Mouse (Mus musculus) thymus, postnatal 36 days (tissue): Measurements from ENCODE around the gene Eif2s2.
A peak's percentile ranks its signal among the peaks of the same experiment; 100 is the strongest.
"Not testable (repeated sequence)": the region's sequence is repeated elsewhere in the genome, so short reads cannot be mapped to it uniquely, and the experiment has no call there.

ENCODE experiments used
- DNase-seq, 2 experiments: peaks; one replicate each; pipeline ENCODE4 v3.0.0; 2022; ENCODE audit warnings: mixed read lengths in 2 of 2

The Eif2s2 gene

DNA sequence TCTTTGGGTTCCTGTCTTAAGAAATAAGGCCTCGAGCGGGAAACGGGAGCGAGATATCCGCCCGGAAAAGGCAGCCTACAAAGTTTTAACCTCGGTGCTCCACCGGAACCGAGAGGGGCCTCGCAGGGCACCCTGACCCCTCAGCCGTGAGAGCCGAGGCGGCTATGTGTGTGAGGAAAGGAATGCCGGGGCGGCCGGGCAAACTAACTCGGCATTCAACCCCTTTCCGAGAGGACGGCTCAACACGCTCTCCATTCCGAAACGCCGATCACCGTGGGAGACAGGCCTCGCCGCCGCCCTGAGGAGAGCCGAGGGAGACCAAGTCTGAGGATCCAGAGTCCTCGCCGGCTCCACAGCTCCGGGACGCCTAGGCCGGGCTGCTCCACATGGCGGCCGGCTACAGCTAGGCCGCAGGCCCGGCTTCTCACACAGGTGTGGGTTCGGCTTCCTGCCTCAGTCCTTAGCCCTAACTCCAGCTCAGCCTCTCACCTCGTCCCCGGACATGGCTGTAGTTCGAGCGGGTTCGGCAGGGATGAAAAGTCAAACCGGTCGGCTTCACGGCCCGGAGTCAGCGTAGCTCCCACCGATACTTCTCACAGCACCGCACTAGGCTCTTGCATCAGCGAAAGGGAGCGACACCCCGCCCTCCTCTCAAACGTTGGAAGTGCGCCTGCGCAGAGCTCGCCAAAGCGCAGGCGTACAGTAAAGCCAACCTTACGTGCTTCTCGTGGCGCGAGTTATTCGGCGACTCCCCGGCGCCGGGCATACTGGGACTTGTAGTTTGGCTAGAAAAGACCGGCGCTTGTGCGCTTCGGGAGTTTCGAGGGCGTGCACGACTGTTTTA lies at the start of gene Eif2s2:
Eif2s2 (minus strand) TSS at position 735 of the 844 bp plus-strand sequence.
- peak; percentile 93 to 97 for DNase-seq

- DNase-seq: no peak
Observed at GRCm38 (mm10) chr2:154941952-154942351, 49.2 kb upstream of the Eif2s2 start.

DNA sequence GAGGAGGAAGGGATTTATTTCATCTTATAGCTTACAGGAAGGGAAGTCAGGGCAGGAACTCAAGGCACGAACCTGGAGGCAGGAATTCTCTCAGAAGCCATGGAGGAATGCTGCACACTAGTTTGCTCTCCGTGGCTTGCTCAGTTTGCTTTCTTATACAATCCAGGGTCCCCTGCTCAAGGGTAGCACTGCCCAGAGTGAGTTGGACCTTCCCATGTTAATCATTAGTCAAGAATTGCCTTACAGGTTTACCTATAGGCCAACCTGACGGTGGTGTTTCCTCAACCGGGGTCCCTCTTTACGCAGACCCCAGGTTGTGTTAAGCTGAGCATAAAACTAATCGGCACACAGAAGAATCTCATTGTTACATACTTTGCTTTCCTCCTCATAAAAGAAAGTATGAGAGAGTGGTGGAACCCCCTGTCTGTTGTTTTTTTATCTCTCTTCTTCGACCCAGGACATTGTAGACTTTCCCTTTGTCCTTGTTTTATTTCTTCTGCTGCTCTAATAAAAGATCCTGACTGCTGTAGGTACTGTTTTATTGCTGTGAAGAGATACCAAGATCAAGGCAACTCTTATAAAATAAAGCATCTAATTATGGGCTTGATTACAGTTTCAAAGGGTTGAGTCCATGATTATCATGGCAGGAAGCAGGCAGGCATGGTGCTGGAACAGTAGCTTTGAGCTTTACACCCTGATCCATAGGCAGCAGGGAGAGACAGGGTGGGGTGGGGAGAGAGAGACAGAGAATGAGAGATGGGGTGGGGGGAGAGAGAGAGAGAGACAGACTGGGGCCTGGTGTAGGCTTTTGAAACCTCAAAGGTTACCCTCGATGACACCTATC lies 45.0 kb upstream of the Eif2s2 start:
- no peak for DNase-seq

DNA sequence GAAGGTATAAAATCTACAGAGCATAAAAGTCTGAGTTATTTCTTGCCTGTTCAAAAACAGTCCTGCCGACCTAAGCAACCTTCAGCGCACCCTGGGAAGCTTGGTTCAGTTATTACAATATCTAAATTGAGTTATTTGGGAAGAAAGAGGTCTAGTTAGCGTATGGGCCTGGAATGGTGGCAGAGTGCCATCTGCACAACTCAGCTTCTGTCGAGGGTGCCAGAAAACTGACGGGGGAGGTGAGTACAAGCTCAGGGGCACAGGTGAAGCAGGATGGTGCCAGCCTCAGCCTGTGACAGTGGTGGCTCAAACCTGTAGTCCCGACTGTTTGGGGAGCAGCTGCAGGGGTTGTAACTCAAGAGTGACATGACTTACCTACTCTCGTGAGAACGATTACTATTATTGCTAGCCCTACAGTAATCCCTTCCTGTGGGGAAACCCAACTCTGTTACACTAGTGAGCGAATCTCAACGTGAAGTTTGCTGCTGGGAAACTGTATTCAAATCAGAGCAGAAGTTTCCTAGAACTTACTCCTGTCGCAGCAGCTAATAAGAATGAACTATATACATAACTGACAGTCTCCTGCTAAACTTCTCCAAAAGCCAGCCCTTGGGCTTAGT lies 43.9 kb upstream of the Eif2s2 start:
- no peak for DNase-seq

- DNase-seq: no peak
Observed at GRCm38 (mm10) chr2:154936106-154936505, 43.4 kb upstream of the Eif2s2 start.

GRCm38 (mm10) chr2:154933884-154934283 lies 41.1 kb upstream of the Eif2s2 start:
- peak in 1 of 2 experiments; percentile 4 for DNase-seq

DNA sequence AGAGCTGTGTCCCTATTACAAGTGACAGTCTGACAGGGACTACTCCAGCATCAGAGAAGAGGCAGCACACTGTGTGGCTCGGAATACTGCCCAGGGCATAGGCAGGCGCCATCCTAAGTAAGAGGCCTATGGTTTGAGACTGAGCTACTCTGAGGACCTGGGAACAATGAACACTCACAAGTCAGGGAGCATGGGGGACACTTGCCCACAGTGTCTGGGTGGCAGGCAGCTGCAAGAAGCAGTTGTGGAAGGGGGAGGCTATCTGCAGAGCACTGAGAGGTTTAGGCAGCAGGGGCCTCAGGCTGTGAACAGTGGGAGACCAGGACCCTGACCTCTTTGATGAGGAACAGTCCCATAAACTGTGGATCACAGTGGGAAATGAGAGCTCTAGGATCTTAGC lies 35.6 kb upstream of the Eif2s2 start:
- no peak for DNase-seq

DNA sequence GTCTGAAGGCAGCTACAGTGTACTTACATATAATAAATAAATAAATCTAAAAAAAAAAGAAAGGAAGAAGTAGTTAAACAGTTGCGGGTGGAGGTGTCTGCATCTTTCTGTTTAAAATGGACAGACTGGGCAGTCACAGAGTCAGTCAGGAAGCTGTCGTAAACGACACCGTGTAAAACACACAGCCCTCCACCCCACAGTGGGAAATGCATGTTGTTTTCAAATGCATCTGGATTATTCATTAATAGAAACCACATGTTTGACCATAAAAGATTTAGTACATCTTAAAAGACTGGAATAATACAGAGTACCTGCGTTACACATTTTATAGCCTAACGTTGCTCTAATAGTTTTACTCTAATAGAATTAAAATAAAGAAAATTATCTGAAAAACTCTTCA lies 34.1 kb upstream of the Eif2s2 start:
- no peak for DNase-seq

DNA sequence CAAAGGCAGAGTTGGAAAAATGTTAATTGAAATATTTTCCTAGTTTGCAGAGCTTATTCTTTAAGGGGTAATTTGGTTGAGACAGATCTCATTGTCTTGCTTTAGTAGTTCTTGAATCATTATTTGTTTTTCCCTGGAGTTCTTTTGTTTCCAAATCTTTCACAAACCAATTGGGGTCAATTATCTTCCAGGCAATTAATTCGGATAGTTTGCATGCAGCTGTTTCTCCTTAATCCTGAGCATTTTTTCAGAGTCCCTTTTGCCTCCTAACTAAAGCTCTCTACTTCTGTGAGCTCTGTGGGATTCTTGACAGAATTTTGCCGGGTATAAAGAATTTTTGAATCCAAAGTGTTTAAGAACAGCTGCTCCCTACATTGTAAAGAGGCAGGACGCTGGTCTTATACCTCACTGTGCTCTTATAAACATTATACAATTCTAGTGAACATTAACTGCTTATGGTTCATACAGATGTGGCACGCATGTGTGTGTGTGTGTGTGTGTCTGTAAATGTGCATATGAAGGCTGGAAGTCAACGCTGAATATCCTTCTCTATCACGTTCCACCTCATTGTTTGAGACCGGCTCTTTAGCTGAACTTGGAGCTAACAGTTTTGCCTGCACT lies 32.8 kb upstream of the Eif2s2 start:
- no peak for DNase-seq

GRCm38 (mm10) chr2:154922134-154922533 lies 29.4 kb upstream of the Eif2s2 start:
- DNase-seq: not testable (repeated sequence)

DNA sequence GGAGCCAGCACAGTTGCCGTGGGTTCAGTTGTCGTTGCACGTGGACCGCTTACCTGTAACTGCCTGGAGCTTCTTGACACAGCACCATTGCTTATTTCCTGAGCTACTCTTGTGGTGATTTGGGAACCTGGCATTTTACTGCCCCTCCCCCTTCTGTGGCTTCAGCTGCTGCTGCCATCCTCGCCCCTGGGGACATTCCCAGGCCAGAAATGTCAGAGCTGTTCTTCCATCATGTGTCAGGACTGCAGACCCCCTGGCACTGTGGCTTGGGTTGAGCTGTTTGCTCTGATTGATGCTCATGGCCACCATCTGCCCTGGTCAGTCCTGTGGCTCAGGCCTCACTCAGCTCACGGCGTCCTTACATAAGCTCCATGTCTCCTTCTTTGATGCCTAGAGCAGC lies 28.2 kb upstream of the Eif2s2 start:
- DNase-seq: no peak

GRCm38 (mm10) chr2:154917866-154918641 lies 25.3 kb upstream of the Eif2s2 start:
- DNase-seq: no peak

- peak; percentile 5 to 12 for DNase-seq
Observed at GRCm38 (mm10) chr2:154916547-154916946, 23.8 kb upstream of the Eif2s2 start.

- DNase-seq: no peak
Observed at GRCm38 (mm10) chr2:154915922-154916541, 23.3 kb upstream of the Eif2s2 start.

DNA sequence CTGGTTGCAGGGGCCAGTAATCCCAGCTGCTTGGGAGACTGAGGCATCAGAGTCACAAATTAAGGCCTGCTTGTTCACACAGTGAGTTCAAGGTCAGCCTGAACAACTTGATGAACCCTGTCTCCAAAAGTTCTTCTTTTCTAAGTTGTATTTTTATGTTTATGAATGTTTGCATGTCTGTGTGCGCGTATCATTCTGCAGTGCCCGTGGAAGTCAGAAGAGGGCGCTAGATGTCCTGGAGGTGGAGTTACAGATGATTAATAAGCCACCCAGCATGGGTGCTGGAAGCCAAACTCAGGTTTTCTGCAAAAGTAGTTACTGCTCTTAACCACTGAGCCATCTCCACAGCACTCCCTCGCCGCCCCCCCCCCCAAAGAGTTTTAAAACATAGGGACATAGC lies 17.1 kb upstream of the Eif2s2 start:
- peak in 1 of 2 experiments; percentile 7 for DNase-seq

DNA sequence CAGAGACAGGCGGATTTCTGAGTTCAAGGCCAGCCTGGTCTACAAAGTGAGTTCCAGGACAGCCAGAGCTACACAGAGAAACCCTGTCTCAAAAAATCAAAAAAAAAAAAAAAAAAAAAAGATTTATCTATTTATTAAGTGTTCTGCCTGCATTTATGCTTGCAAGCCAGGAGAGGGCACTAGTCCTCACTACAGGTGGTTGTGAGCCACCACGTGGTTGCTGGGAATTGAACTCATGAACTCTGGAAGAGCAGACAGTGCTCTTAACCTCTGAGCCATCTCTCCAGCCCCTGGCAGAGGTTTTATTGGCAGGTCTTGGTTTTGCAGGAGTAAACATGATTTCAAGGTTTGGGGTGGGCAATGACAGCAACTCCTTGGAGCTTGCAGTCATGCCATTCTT lies 15.5 kb upstream of the Eif2s2 start:
- not testable (repeated sequence) for DNase-seq

DNA sequence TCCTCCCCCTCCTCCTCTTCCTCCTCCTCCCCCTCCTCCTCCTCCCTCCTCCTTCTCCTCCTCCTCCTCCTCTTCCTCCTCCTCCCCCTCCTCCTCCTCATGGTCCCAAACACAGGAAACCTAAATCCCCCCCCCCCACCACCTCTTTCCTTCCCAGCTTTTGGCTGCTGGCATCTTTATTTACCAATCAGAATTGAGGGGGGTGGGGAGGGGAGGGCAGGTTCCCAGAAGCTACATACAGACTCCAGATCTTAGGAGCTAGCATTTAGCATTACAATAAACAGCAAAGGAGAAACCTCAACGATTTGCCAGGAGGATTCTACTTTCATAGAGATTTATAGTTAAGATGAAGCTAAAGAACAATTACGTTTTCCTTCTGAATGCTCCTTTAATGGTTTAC lies 13.1 kb upstream of the Eif2s2 start:
- no peak for DNase-seq

DNA sequence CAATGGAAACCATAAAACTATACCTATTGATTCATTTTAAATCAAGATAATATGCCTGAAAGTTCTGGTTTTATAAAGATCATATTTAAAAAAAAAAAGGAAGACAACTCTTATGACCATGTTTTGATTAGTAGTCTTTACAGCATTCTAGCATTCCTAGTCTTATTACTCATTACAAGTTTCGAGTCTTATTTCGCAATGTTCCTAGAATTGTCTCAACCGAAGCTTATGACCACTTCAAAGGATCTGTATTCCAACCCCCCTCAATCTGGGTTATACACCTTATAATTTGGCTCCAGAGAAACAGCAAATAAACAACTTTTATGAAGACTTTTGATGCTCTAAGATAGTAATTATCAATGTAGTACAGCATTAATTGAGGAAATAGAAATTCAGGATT lies 9.4 kb upstream of the Eif2s2 start:
- DNase-seq: no peak

DNA sequence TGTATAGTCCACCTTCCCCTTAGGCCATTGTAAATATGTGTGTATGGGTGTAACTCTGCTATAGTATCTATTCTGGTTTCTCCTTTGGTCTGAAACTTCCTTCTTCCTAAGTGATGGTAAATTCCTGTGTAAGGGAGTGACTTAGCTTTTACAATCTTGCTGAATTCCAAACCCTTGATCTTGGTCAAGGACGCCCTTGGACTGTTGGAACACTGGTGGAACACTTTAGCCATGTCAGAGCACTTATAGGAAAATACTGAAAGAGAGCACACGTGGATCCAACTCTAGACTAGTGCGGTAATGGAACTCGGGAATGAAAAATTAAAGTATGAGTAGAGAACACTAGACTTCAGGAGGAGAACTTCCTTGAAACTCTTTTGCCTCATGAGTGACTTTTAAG lies 6.7 kb upstream of the Eif2s2 start:
- DNase-seq: not testable (repeated sequence)

- not testable (repeated sequence) for DNase-seq
Observed at GRCm38 (mm10) chr2:154899004-154899403, 6.3 kb upstream of the Eif2s2 start.

DNA sequence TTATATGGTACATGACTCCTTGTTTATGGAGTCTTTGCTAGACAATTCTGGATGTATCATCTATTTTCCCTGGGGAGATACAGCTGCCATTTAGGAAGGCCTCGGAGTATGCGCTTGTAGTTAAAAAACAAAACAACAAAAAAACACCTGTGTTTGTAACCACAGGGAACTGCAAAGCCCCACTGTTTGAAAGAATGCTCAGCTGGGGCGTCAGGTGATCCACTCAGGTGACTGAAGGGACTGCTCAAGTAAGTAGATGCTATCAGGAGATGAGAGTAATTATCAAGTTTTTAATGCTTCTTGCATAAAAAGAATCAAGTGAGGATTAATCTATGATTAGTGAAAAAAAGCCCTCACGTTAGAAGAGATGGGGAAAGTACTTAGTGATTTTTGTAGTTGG lies 813 bp upstream of the Eif2s2 start:
- DNase-seq: no peak

DNA sequence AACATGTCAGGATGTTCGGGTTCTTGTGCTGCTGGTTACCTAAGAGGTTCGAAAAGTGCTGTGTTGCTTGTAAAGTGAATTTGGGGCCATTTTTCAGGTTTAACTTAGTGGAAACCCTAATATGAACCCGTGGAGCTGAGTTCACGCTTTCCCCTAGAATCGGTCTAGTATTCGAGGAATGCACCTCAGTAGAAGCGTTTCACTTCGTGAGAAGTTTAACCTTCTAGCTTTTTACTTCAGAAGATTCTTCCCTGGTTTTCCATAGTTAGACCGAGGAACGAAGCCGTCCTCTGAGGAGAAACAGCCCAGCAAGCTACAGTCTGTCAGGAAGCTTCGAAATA lies 280 bp upstream of the Eif2s2 start:
- no peak for DNase-seq
